Mouse (Mus musculus) layer of hippocampus, adult 9-11 months (tissue): Measurements from ENCODE around the gene Zfp146.
"Not testable (repeated sequence)": the region's sequence is repeated elsewhere in the genome, so short reads cannot be mapped to it uniquely, and the experiment has no call there.

ENCODE experiments used
- DNase-seq: peaks from one replicate; pipeline ENCODE4 v3.0.0; 2022

Zfp146 gene

DNA sequence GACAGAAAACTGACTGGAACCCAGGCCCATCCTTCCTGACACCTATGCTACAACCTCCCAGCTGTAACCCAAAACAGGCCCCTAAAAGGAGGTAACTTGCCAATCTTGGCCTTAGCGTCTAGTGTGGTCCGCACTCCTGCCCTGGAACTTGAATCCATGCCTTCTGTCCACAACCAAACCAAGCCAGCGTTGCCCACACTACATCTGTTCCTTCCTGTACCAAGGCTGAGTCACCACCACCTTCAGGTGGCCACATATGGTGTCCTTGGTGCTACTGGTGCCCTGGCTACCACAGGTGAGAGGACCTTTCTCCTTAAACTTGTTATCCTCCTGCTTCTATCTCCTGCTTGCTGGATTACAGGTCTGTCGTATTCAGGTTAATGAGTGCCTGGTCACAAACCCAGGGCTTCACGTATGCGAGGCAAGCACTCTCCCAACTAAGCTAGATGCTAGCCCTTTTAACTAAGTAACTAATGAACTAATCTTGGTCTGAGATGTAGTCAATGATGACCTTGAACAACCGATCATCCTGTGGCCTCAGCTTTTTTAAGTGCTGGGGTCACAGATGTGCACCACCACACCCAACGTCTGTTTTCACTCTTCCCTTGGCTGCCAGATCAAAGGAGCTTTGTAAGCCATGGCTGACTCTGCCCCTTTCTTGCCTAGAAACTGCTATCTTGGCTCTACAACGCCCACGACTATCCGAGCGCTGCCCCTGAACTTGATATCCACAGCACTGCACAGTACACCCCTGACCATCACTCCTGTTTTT is 19.0 kb upstream of the Zfp146 start:
- DNase-seq, result no peak

DNA sequence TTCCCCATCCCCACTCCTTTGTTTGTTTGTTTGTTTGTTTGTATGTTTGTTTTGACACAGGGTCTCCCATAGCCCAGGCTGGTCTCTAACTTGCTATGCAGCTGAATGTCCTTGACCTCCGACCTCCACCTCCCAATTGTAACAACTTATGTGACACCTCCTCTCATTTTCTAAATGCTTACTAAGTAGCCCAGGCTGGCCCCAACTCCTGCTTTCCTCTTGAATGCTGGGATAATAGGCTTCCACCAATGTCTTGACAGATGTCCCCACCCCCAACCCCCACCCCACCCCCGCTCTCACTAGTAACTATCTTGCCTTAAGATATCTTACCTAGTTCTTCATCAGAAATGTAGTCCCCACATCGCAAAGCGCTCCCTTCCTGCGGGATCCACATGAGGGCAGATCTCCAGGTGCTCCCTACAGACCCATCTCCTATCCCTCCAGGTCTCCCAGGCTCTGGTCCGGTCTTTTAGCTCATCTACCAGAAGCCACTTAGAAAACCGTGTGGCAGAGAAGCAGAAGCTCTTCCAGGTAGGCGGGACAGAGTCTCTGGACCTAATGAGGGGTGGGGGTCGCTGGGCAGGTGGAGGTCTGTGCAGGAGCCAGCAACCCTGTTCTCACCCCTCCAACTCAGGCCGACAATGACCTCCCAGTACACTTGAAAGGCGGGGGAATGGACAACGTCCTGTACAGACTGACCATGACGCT is 15.2 kb upstream of the Zfp146 start:
- DNase-seq, result no peak

DNA sequence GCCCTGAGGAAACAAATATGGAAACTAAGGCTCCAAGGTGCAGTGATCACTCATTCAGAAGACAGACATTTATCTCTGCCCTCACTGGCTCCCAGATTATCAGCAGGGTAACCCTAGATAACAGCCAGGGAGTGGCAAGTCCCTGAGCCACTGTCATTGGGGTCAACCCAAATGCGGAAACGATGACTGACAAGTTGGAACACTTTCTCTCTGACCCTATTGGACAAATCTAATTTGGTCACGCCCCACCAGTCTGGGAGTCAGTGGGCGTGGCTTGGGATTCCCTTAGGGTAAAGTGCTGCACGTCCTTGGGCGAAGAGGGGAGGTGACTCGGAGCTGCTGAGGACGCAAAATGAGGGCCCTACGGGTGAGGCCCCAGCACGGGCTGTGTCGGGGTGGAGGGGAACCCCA is 14.3 kb upstream of the Zfp146 start, which contains the start of gene Cox7a1:
Cox7a1 (plus strand) TSS at position 266 of the 411 bp plus-strand sequence.
- peak; percentile 77 for DNase-seq

DNA sequence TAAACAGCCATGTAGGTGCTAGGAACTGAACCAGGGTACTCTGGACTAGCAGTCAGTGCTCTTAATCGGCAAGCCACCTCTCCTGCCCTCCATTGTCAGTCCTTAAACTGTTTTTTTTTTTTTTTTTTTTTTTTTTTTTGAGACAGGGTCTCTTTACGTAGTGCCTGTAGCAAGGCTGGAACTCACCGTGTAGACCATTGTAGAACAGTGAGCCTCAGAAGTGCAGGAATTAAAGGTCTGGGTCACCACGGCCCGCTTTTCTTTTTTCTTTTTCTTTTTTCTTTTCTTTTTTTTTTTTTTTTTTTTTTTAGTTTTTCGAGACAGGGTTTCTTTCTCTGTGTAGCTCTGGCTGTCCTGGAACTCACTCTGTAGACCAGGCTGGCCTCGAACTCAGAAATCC is 13.6 kb upstream of the Zfp146 start:
- not testable (repeated sequence) for DNase-seq

DNA sequence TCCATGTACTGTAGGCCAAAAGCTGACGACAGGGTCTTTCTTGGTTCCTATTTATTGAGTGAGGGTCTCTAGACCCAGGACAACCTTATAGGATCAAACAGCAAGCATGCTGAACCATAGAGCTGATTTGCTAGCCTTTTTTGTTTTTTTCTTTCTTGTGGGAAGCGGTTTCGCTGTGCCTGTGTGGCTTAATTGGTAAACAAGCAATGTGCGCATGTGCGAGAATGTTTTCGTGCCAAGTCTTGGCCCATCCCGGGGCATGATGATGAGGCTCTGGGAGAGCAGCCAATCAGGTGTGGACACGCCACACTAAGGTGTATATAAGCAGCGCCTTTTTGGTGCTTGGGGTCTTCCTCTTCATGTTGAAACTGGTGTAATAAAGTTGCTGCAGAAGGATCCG is 12.4 kb upstream of the Zfp146 start:
- DNase-seq, result not testable (repeated sequence)

DNA sequence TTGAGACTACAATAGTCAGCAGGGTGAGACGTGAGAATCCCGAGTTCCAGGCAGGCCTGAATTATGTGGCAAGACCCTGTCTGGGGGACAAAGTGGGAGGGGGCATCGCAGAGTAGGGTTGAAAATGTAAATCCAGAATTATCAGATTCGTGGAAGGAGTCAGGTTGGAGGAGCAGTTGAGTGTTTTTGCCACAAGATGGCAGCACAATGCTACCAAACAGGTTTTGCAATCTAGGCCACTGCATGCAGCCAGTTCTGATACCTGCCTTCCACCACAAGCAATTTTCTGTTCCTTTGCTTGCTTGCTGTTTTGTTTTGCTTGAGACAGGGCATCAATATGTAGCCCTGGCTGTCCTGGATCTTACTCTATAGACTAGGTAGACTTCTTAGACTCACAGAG is 11.8 kb upstream of the Zfp146 start:
- DNase-seq, result peak; percentile 61

DNA sequence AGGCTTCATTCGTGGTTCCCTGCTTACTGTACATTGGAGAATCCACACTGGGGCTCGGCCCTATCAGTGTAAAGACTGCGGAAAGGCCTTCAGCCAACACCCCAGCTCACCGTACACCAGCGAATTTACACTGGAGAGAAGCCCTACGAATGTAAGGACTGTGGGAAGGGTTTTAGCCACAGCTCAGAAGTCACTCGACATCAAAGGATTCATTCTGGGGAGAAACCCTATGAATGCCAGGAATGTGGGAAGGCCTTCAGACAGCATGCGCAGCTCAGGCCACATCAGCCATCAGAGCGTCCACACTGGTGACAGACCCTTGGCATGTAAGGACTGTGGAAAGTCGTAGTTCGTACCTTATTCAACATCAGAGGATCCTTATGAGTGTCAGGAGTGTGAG is 8.7 kb upstream of the Zfp146 start:
- DNase-seq, result no peak

DNA sequence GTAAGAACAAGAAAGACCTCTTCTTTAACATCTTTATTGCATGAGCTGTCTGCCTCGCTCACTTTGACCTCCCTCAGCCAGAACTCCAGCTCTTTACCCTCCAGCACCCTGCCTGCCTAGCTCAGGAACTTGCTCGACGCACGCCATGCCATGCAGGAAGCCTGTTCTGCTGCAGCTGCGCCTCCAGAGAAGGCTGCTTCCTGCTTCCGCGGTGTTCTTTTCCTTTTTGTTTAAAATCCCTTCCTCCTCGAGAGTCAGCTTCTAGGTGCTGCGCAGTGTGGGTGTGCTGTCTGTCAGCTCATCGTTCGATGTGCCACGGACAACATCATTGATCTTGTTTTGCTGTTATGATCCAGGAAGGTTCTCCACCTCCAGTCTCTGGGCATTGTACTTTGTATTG is 6.9 kb upstream of the Zfp146 start:
- no peak for DNase-seq

DNA sequence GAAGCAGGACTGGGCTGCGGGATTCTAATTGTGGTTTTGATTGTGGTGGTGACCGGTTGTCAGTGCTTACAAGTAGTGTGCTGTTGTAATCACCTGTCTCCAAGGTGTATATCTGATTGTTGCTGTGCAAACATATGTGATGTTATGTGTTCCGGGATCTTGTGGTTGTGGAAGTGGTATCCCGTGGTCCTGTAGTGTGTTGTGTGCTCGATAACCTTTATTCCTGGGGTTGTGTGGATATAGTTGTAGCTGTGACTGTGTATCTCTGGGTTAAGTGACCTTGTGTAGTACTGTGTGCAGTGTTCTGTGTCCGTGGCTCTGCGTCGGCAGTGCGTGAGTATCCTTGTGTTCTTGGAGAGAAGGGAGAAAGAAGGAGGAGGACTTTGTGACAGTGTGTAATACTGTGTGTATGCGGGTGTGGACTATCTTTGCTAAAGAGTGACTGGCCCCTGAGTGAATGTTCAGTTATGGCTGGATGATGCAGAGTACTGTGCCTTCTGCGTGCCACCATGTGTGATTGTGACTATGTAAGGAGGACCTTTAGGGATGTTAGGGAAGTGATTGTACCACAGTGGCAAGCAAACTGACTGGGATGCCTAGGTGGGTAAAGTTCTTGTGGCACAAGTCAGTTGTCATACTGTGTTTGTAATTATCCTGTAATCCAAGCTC is 867 bp upstream of the Zfp146 start:
- no peak for DNase-seq

DNA sequence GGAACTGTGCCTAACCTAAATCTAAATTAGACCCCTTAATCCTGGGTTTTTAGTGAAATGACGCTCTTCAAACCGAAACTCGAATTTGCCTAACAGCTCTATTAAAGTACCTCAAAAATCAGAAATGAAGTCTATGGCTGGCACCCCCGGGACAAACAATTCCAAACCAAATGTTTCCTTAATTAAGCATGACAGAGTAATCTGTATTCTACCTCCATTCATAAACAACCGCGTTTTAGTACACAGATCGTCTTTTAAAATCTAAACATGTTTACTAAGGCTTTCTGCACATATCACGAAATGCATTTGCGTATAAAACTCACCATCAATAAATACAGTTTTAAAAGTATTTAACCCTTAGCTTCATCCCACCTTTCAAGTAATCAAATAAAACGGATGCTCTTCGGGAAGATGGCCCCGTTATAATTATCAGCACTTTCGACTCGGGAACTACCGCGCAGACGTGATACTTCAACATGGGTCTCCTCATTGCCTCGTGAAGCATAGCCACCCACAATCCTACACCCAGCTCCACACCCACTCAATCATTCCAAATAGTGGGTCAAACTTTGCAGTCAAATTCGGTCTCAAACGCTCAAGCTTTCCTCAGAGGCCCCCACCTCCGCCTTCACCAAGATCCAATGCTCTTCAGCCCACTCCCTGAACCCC is 502 bp downstream of the Zfp146 start:
- DNase-seq, result peak; percentile 35

DNA sequence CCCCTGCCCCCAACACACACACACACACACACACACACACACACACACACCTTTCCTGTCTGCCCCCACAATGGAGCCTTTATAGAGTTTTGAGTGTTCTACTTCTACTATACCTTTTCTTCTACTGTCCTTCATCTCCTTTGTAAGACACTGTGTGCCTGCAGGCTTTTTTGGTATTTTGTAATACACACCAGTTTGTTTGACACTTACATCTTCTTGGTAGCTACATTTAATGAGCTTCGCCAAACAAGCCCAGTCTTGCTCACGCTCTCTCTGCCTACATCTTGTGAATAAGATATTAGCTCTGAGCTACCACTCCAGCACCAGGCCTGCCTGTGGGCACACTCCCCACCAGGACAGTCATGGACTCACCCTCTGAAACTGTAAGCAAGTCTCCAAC is 4.8 kb downstream of the Zfp146 start:
- DNase-seq, result no peak

DNA sequence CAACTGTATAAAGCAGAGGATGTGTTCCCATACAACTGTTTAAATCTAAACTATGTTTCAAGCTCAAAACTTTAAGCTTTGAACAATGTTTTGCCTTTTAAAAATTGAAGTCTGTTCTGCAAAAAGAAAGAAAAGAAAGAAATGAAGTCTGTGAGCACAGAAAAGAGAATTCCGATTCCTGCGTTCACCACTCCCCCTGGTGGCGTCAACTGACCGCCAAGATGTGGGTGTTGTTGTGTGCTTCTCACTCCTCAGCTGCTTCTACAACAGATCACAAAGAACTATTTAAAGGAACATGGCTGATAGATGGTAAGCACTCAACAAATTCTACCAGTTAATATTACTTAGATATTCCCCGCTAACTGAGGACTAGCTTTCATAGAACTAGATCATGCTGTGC is 6.4 kb downstream of the Zfp146 start:
- DNase-seq, result no peak

DNA sequence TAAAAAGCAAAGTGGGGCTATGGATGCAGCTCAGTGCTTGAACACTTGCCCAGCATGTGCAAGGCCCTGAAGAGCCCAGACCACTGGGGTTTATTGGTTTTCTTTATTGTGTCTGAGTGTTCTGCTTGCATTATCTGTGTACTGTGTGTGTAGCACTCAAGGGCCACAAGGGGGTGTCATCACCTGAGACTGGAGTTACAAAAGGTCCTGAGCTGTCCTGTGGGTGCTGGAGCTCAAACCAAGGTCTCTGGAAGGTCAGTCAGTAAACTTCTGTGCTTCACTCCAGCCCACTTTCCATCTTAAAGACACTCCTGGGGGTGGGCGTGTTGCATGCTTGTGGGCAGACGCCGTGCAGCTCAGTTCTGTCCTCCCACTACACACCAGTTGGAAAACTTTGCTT is 14.0 kb downstream of the Zfp146 start:
- no peak for DNase-seq

DNA sequence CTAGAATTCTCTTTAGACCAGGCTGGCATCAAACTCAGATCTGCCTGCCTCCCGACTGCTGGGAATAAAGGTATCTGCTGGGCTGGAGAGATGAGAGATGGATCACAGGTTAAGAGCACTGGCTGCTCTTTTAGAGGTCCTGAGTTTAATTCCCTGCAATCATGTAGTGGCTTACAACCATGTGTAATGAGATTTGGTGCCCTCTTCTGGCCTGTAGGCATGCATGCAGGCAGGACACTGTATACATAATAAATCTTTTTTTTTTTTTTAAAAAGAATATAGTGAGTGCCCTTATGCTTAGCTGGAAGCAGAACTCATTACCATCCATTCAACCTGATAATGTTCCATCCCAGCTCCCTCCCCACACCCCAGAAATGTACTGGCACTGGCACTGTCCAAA is 15.5 kb downstream of the Zfp146 start:
- no peak for DNase-seq

DNA sequence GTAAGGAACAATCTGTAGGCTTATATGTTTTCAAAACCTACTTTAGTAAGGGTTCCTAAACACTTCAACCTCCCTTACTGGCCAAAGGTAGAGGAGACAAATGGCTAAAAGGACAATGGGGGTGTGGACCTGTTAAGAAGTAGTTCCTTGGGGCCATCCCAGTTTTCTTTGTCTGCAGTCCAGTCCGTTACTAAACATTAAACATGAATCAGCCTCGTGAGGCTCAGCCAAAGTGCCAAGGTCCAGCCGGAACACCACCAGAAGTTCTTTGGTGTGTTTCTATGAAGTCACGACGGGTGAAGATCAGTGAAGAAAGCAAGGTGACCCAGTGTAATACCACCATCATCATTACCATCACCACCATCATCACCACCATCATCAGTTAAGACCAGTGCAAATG is 22.5 kb downstream of the Zfp146 start:
- DNase-seq, result no peak

DNA sequence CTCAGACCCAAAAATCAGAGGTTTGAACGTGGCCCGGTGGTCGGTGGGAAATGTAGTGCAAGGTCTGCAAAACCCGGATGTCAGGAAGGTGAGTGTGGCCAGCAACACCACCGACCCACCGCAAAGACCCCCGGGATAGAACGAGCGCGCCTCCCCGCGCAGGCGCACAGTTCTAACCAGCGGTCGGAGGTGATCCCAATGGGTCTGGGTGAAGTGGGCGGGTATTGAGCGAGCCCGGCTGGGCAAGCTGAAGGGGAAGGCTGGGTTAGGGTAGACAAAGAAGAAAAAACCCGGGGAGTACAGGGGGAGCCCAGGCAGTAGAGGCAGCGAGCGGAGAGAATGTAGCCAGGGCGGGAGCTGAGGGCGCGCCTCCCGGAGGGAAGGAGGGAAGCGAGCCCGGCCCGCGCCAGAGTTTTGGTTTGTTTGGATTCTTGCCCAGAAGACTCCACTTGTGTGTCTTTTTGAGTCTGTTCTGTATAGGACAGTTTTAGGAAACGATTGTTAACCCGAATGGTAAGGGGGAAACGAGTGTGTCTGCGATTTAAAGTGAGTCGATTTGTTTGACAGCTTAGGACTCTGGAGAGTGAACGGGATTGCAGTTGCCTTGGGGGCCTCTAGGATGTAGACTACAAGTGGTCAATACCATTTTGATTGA is 25.9 kb downstream of the Zfp146 start:
- peak; percentile 73 for DNase-seq

DNA sequence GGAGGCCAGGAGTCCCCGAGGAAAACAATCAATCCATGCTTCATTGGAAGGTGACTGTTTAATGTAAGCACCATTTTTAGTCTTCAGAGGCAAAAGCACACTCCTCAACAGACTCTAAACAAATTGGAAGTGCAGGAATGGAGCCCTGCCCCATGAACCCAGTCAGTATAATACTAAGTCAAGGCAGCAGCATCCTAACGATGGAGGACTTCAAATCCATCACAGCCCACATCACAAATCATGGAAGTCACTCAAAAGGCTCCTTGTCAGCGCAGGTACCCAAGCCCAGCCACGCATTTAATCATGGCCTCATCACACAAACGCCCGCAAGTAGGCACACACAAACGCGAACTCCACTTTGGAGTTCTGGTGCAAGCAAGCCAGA is 26.4 kb downstream of the Zfp146 start:
- no peak for DNase-seq

DNA sequence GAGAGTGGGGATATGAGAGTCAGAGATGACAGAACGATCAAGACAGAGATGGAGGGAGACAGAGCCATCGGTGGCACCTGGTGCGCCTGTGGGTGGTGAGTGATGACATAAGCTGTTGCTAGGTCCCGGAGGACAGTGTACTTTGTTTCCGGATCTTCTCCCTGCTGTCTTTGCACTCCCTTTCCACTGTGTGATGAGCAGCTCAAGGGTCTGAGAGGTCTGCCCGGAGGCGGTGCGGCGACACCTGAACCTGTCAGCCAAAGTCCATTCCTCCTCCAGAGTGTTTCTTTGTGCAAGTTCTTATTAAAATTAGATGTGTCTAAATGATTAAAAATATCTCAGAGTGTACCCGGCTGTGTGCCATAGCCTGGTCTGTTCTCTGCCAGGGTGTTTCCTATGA is 32.7 kb downstream of the Zfp146 start:
- peak; percentile 27 for DNase-seq

DNA sequence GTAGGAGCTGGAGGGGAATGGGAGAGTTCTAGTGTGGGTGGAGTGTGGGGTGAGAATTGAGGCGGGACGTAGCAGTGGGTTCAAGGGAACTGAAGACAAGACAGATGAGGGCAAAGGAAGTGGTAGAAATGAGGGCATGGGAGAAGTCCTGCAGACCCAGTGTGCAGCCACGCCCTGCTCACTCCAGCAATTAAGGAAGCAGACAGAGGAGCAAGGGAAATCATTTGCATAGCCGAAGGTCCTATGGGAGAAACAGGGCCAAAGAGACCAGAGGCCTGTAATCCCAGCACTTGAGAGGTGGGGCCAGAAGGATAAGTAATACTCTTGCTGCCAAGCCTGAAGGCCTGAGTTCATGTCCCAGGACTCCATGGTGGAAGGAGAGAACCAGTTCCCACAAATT is 37.2 kb downstream of the Zfp146 start:
- DNase-seq, result no peak

DNA sequence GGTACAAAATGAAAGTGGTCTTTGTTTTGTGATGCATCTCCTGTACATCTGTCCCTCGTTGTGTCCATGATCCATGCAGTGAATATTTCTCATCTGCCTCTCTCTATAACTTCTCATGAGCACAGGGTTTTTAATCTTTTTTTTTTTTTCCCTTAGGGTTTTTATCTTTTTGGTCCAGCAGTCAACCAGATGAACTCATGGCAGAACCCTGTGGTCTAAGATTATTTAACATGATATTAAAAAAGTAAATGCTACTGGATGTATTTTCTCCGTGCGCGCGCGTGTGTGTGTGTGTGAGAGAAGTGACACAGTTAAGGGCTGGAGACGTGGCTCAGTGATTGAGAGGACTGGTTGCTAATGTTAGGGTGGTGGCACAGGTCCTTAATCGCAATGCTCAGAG is 39.6 kb downstream of the Zfp146 start:
- no peak for DNase-seq

DNA sequence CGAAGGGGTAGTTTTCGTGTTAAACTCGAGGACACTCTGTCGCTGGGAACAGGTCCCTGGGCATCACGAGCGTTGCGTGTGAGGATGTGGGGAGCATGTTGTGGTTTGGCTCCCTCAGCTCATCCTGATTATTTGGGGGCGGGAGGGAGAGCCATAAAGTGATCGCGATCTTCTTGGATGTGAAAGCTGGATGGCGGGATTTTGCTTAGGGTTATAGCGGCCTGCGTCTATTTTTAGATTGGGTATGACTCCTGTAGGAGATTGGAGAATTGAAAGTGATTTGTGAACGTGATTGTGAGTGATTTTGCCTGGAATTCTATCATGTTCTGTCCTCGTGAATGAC is 47.4 kb downstream of the Zfp146 start:
- DNase-seq, result no peak

DNA sequence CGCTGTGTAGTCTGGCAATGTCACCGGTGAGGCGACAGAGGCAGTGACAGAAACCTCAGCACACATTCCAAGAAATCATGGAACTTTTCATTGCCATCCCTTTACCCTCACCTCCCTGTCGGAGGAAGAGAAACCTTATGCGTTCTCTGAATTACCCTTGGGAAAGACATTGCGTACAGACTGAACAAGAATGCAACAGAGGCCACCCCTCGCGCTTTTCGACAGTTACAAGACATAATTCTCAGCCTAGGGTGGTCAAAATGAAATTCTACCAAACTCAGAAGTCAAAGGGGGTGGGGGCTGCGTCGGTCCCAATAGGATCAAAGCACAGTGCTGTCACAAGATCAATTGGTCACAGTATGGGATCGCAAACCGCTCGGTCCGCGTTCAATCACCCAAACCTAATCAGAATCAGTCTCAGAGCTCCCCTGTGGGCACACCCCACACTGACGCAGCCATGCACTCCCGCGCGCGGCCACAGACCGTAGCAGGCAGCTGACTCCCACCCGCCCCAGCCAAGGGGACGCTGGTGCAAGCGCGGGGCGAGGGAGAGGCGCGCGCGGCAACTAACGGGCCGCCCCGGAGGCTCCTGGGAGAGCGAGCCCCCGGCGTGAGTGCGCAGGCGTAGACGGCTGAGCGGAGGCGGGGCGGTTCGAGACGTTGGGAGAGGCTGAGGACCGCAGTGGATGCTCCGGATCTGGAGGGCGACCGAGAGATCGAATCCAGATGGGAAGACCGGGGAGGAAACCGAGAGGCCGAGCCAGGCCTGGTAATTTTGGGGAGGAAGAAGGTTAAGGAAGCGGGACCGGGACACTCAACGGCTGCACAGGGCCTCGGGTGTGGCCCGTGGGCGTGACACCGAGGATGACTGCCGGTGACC is 48.0 kb downstream of the Zfp146 start, which contains the start of gene Zfp382:
Zfp382 (plus strand) TSS at position 635 of the 880 bp plus-strand sequence.
- peak; percentile 90 for DNase-seq
